Mouse (Mus musculus) cortical plate, adult 2 months (tissue): ENCODE measurements at regions not wholly inside any gene's neighbourhood (a gene's known extent, or its start where the extent isn't known, plus 50 kb on each side); places are given as distances from the start of the nearest gene placed in this dataset.

ENCODE experiments used
- H3K27ac ChIP-seq: fragments of 200-500 bp; 2 replicates; pipeline ENCODE4 v1.5.1; 2012; ENCODE audit warnings: low read length, control low read depth, inconsistent platforms; ENCODE audit not compliant: insufficient read depth
- H3K4me1 ChIP-seq: fragments of 200-500 bp; 2 replicates; pipeline ENCODE4 v1.6.1; 2011; ENCODE audit warnings: low read length; ENCODE audit not compliant: control insufficient read depth, insufficient read depth
- H3K4me3 ChIP-seq: fragments of 200-500 bp; 2 replicates; pipeline ENCODE4 v1.5.1; 2011; ENCODE audit warnings: mild to moderate bottlenecking, low read length, control low read depth; ENCODE audit not compliant: insufficient read depth
- CTCF ChIP-seq: fragments of 200-500 bp; IDR thresholded peaks from 2 replicates; pipeline ENCODE4 v1.5.1; 2011; ENCODE audit warnings: mild to moderate bottlenecking, control low read depth, low read length; ENCODE audit not compliant: insufficient read depth; ENCODE audit errors: extremely low read depth
- POLR2A ChIP-seq: fragments of 200-500 bp; IDR thresholded peaks from 2 replicates; pipeline ENCODE4 v1.6.1; 2011; ENCODE audit warnings: mild to moderate bottlenecking, low read length, control low read depth; ENCODE audit not compliant: insufficient read depth; ENCODE audit errors: extremely low read depth

DNA sequence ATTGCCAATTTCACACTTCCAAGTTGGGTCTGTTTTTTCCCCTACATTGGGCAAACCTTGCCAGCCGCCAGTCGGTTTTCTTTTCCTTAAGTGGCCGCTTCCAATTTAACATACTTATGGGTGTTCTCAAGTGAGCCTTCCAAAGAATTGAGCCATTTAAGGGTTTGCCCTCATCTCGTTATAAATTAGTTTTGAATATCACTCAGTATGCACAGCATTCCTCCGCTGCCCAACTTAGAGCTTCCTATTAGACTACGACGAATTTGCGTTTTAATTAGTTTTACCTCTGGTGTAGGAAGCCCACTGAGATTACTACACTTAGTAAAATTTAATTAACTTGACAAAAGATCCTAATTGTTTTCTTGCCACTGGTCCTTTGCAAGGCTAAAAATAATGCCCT is 209.9 kb downstream of the Cdh11 start:
- TF ChIP-seq CTCF, result no peak
- no peak for TF ChIP-seq POLR2A

DNA sequence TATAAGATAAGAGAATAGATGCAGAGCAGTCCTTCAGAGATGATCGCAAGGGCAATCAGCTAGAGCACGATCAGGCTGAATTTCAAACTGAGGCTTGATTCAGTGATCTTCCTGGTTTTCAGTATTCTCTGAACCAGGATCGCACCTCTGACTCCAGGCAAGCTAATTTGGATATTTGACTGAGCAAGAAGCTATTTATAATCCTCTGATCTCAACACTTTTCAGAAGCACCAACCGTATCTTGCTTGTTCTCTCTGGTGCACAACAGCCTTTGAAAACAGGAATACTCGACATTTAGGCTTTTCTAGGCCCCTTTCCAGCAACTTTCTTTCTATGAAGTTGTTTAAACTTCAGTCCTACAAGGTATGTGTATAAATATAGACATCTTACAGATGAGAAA is 217.7 kb downstream of the Cdh11 start:
- Histone ChIP-seq H3K27ac (no peak overlapping the region), H3K4me1 (no peaks in the 10 kb centered on the region), H3K4me3 (no peak overlapping the region)
- TF ChIP-seq CTCF (no peak), POLR2A (no peak)

More for the DNA sequence above, 209.9 kb downstream of the Cdh11 start:
- no peak overlapping the region for H3K4me3 ChIP-seq
- H3K27ac ChIP-seq, result no peak overlapping the region
- H3K4me1 ChIP-seq, result no peaks in the 10 kb centered on the region

DNA sequence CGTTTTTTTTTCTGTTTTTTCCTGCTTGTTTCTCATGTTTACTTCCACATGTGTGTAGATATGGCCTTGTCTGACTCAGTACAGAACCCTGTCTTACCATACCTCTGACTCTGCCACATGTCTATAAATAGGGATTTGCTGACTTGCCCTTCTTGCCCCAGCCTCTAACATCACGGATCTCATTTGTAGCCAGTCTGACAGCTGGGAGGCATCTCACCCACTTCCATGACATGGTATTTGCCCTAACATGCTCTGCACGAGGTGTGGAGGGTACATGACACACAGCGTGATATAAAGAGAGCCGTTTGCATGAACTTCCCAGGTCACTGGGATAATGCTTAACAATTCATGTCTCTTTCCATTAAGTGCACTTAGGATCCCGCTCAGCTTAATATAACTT is 231.2 kb downstream of the Cdh11 start:
- Histone ChIP-seq H3K4me3 (no peak overlapping the region), H3K27ac (peak overlapping the region; percentile 60; the same call in 1 of the 2 replicates)
- TF ChIP-seq POLR2A (no peak), CTCF (no peak)

DNA sequence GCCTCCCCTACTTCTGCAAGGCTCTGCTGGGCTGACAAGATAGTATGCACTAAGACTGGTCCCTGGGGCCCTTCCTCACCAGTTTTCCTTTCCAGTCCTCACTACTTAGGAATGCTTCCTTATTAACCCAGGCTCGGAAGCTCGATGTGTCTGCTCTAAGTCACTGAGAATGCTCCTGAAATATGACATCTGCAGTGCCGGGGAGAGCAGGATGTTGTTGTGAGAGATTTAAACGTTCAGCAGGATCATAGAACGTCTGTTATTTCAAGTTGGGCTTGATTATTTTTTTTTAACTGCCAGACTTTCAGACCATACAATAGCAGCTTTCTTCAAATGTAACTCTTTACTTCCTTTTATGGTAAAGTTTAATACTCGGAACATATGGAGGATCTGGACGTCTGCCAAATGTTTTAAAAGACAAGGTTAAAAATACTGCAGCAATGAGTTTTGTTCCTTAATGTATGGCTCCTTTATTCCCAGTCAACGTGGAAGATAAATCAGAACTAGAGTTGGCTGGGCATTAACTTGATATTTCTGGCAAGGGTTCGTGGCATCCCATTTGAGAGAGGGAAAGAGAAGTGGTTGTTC is 232.0 kb downstream of the Cdh11 start:
- TF ChIP-seq POLR2A (no peak), CTCF (no peak)
- Histone ChIP-seq H3K4me3 (no peak overlapping the region), H3K27ac (peak overlapping the region; percentile 12; the same call in 1 of the 2 replicates), H3K4me1 (peaks cover 3% of the 10 kb centered on the region)

More for the DNA sequence above, 231.2 kb downstream of the Cdh11 start:
- peaks cover 3% of the 10 kb centered on the region for H3K4me1 ChIP-seq

DNA sequence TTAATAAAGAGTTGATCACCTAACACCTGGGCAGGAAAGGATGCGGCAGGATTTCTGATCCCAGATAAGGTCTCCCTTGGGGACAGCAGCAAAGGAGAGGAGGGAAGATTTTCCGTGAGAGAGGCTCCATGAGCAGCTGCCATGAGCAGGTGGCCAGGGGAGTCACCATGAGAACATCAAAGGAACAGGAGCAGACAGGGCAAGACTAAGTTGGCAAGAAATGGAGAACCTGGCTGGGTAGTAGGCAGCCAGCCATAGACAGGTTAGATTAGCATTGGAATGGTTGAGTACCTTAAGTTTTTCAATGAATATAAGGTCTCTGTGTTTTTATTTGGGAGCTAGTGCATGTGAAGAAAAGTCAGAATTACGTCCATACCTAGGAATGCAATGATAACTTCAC is 246.6 kb downstream of the Cdh11 start:
- Histone ChIP-seq H3K4me3 (no peak overlapping the region), H3K4me1 (no peaks in the 10 kb centered on the region; the same call in 1 of the 2 replicates), H3K27ac (no peak overlapping the region)
- no peak for TF ChIP-seq POLR2A
- TF ChIP-seq CTCF, result no peak

DNA sequence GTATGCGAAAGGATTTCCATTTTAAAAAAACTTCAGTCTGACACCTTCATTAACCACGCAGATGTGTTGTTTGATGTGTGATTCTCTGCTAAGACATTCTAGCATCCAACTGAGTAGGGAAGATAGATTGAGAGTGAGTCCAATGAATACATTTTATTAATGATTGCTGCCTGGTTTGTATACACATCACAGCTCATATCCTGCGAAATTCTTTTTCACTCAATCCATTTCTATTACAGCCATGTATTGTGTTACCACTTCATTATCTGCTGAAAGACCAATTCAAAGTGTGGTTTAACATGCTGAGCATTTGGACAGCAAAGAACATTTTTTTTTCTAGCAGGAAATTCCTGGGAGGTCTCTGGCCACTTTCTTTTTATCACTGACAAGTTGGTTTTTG is 247.4 kb downstream of the Cdh11 start:
- Histone ChIP-seq H3K4me3 (no peak overlapping the region), H3K27ac (no peak overlapping the region), H3K4me1 (no peaks in the 10 kb centered on the region; the same call in 1 of the 2 replicates)
- no peak for TF ChIP-seq CTCF
- TF ChIP-seq POLR2A, result no peak

DNA sequence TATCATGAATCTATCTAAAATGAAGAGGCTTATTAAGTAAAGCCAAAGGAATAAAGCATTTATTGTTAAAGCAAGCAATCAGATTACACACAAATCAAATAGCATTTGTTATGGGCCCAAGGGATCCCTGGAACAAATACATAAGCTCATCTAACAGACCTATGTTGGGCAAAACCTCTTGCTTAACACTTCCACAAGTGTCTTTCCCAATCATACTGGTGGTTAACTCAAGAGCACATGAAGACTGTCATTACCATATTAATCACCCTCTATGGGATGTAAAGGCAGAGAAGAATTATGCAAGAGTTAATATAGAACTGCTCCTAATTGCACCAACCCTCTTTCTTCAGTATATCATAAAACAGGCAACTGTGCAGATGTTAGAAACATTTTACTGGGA is 267.0 kb downstream of the Cdh11 start:
- no peak overlapping the region for H3K27ac ChIP-seq
- TF ChIP-seq CTCF (no peak), POLR2A (no peak)
- no peak overlapping the region for H3K4me3 ChIP-seq
- H3K4me1 ChIP-seq, result no peaks in the 10 kb centered on the region

DNA sequence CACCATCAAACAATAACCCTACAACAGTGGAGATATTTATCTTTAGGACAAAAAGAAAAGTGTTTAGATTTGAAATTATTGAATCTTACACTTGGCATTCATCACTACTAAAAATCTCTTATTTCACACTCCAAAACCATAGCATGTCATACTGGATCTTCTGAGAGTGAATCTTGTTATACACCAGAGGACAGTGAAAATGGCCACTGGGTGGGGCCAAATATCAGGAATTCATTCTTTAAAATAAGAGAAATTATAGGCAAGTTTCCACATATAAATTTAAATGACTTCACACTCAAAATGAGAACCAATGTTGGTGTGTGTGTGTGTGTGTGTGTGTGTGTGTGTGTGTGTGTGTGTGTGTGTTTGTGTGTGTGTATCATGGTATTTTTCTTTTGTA is 269.7 kb downstream of the Cdh11 start:
- H3K27ac ChIP-seq, result no peak overlapping the region
- no peak overlapping the region for H3K4me3 ChIP-seq
- no peaks in the 10 kb centered on the region for H3K4me1 ChIP-seq
- TF ChIP-seq POLR2A (no peak), CTCF (no peak)

DNA sequence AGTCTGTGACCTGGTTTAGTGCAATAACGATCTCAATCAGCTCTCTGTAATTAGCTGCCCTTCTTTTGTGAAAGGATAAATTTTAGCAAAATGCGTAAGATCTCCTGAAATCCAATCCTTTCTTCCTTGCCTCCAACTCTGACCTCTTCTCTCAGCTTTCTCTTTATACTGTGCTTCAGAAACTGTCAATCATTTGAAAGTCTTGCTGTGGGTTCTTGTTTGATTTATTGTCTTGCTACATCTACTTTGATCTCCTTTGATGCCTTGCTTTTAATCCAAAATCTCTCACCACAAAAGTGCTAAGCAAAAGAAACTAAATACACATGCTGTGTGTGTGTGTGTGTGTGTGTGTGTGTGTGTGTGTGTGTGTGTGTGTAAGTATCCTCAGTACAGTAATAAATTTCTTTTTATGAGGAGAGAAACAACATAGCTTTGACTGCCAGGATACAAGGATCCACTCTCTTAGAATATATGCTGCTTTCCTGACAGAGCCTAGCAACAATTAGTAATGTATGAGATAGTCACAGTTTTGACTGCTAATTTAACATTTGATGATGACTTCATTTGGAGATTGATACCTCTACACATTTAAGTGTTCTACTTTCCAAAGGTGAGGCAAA is 270.5 kb downstream of the Cdh11 start:
- Histone ChIP-seq H3K4me1 (no peaks in the 10 kb centered on the region), H3K4me3 (no peak overlapping the region), H3K27ac (no peak overlapping the region)
- TF ChIP-seq CTCF (no peak), POLR2A (no peak)

DNA sequence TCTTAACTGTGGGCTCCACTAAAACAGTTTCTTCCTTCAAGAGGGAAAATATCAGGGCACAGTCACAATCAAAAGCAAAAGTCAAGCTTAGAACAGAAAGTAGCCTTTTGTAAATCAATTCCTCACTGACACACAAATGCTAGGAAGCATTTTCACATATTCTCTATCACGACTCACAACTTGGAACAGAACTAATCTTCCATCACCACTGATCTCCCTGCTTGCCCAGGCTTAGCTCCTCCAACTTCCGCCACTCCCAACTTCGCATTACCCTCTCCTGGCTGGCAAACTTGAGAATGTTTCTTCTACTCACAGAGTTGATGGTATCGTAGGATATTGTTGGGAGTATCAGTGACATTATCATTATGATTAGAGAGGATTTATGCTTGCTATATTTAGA is 284.7 kb downstream of the Cdh11 start:
- TF ChIP-seq CTCF, result no peak
- TF ChIP-seq POLR2A, result no peak
- no peaks in the 10 kb centered on the region for H3K4me1 ChIP-seq
- no peak overlapping the region for H3K27ac ChIP-seq
- H3K4me3 ChIP-seq, result no peak overlapping the region
